Mouse (Mus musculus) forebrain, embryonic 15.5 days (tissue): ENCODE data around the gene Mlx. TPM values are rescaled to one million over a fixed set of nuclear protein-coding genes. Genes with fewer than 3 reads are reported as not detected.

Experiments used
- ATAC-seq: fragments of 200-750 bp; cut with Nextera tagmentation; replicated peaks from 2 replicates; pipeline ENCODE4 v1.8.0; 2017; ENCODE audit warnings: mild to moderate bottlenecking, moderate TSS enrichment, moderate library complexity
- H3K27ac ChIP-seq: fragments of 300-500 bp; sonication (generic); replicated peaks from 2 replicates; pipeline ENCODE4 v1.5.1; 2015; ENCODE audit warnings: mild to moderate bottlenecking, inconsistent platforms
- H3K27me3 ChIP-seq: fragments of 300-500 bp; sonication (generic); 2 replicates; pipeline ENCODE4 v1.6.1; 2015; ENCODE audit warnings: inconsistent platforms
- H3K36me3 ChIP-seq: fragments of 300-500 bp; sonication (generic); 2 replicates; pipeline ENCODE4 v1.6.1; 2015; ENCODE audit warnings: mild to moderate bottlenecking, inconsistent platforms
- H3K4me1 ChIP-seq: fragments of 300-500 bp; sonication (generic); 2 replicates; pipeline ENCODE4 v1.6.1; 2015; ENCODE audit warnings: inconsistent platforms
- H3K4me2 ChIP-seq: fragments of 300-500 bp; sonication (generic); replicated peaks from 2 replicates; pipeline ENCODE4 v1.6.1; 2015; ENCODE audit warnings: mild to moderate bottlenecking, inconsistent platforms
- H3K4me3 ChIP-seq: fragments of 300-500 bp; sonication (generic); 2 replicates; pipeline ENCODE4 v1.5.1; 2015; ENCODE audit warnings: mild to moderate bottlenecking, inconsistent platforms
- H3K9ac ChIP-seq: fragments of 300-500 bp; sonication (generic); replicated peaks from 2 replicates; pipeline ENCODE4 v1.6.1; 2015; ENCODE audit warnings: mild to moderate bottlenecking, inconsistent platforms
- H3K9me3 ChIP-seq: fragments of 300-500 bp; sonication (generic); 2 replicates; pipeline ENCODE4 v1.6.1; 2016; ENCODE audit warnings: inconsistent platforms
- WGBS: fragments of 180-500 bp; shearing (Covaris S2); methylation state at CpG from one replicate; pipeline ENCODE4 v1.1.7; 2015; ENCODE audit warnings: mixed read lengths; 5-methylcytosine and 5-hydroxymethylcytosine counted together
- polyA plus RNA-seq: library from polyadenylated mRNA; unstranded; fragments of >200 nt; fragmentation: Nextera tagmentation; extraction: Ambion mirVana; gene quantifications from 2 replicates; pipeline ENCODE4 v1.2.1, GENCODE M21; 2015

Mlx gene
- polyA plus RNA-seq, 1 experiment from 2014 or later, result 92.9 TPM

- H3K27me3 ChIP-seq, result peaks cover 16% of the 10 kb centered on the region
- no peak overlapping the region for H3K4me2 ChIP-seq
- no peak for ATAC-seq
- no peak overlapping the region for H3K27ac ChIP-seq
- H3K9ac ChIP-seq, result no peak overlapping the region
- WGBS, result 94% methylated on average over 12 of the region's 12 CpGs
- no peaks in the 10 kb centered on the region for H3K9me3 ChIP-seq
- no peak overlapping the region for H3K4me3 ChIP-seq
- peaks cover 13% of the 10 kb centered on the region for H3K36me3 ChIP-seq
- peaks cover 47% of the 10 kb centered on the region for H3K4me1 ChIP-seq
These were observed 2.3 kb upstream of the Mlx start for GRCm38 (mm10) chr11:101084811-101085210.

- no peak for ATAC-seq
- H3K4me1 ChIP-seq, result peaks cover 47% of the 10 kb centered on the region
- no peak overlapping the region for H3K4me2 ChIP-seq
- H3K4me3 ChIP-seq, result no peak overlapping the region
- 94% methylated on average over 18 of the region's 18 CpGs for WGBS
- H3K27me3 ChIP-seq, result peaks cover 6% of the 10 kb centered on the region
- no peak overlapping the region for H3K9ac ChIP-seq
- H3K36me3 ChIP-seq, result peaks cover 23% of the 10 kb centered on the region
- H3K9me3 ChIP-seq, result no peaks in the 10 kb centered on the region
- 0 out of 2 replicates have a peak overlapping the region, but pooled peaks have one; percentile 86 for H3K27ac ChIP-seq
These were observed 1.3 kb upstream of the Mlx start for GRCm38 (mm10) chr11:101085617-101086322.

GRCm38 (mm10) chr11:101086323-101086674 lies 778 bp upstream of the Mlx start:
- no peak for ATAC-seq
- H3K9ac ChIP-seq, result 0 out of 2 replicates have a peak overlapping the region, but pooled peaks have one; percentile 14
- peaks cover 45% of the 10 kb centered on the region for H3K4me1 ChIP-seq
- H3K27me3 ChIP-seq, result peaks cover under 1% of the 10 kb centered on the region; the same call in 1 of the 2 replicates
- peak overlapping the region; percentile 86 for H3K27ac ChIP-seq
- H3K36me3 ChIP-seq, result peaks cover 28% of the 10 kb centered on the region
- peak overlapping the region; percentile 89 for H3K4me2 ChIP-seq
- peak overlapping the region; percentile 73; the same call in 1 of the 2 replicates for H3K4me3 ChIP-seq
- 77% methylated on average over 6 of the region's 6 CpGs for WGBS
- no peaks in the 10 kb centered on the region for H3K9me3 ChIP-seq

- H3K36me3 ChIP-seq, result peaks cover 42% of the 10 kb centered on the region
- ATAC-seq, result no peak
- H3K27ac ChIP-seq, result peak overlapping the region; percentile 86
- peak overlapping the region; percentile 76 for H3K9ac ChIP-seq
- WGBS, result 13% methylated on average over 8 of the region's 8 CpGs
- no peaks in the 10 kb centered on the region for H3K27me3 ChIP-seq
- peak overlapping the region; percentile 73 for H3K4me3 ChIP-seq
- peak overlapping the region; percentile 89 for H3K4me2 ChIP-seq
- H3K9me3 ChIP-seq, result no peaks in the 10 kb centered on the region
- H3K4me1 ChIP-seq, result peaks cover 38% of the 10 kb centered on the region
These were observed 592 bp downstream of the Mlx start for GRCm38 (mm10) chr11:101087682-101088055.

GRCm38 (mm10) chr11:101089931-101090330 lies 2.9 kb downstream of the Mlx start:
- Histone ChIP-seq H3K36me3 (peaks cover 51% of the 10 kb centered on the region), H3K4me3 (no peak overlapping the region), H3K9me3 (no peaks in the 10 kb centered on the region), H3K4me1 (peaks cover 41% of the 10 kb centered on the region), H3K9ac (no peak overlapping the region), H3K27ac (no peak overlapping the region), H3K4me2 (no peak overlapping the region), H3K27me3 (no peaks in the 10 kb centered on the region)
- 92% methylated on average over 1 of the region's 1 CpGs for WGBS
- no peak for ATAC-seq

- no peak; the same call in 1 of the 2 replicates for ATAC-seq
- WGBS, result 0% methylated on average over 18 of the region's 18 CpGs
These were observed 7.8 kb downstream of the Mlx start for GRCm38 (mm10) chr11:101094930-101095313.

GRCm38 (mm10) chr11:101095314-101096024 lies 8.4 kb downstream of the Mlx start, which contains the start of gene Psmc3ip:
TSS of gene Psmc3ip (minus strand) at chr11:101095436.
- peaks cover 19% of the 10 kb centered on the region for H3K4me1 ChIP-seq
- H3K9me3 ChIP-seq, result no peaks in the 10 kb centered on the region
- H3K27me3 ChIP-seq, result no peaks in the 10 kb centered on the region
- WGBS, result under 1% methylated on average over 43 of the region's 43 CpGs
- H3K36me3 ChIP-seq, result peaks cover 68% of the 10 kb centered on the region
- H3K9ac ChIP-seq, result peak within 1 kb of the TSS; percentile 71
- peak; percentile 96 for ATAC-seq
- H3K4me3 ChIP-seq, result peak within 1 kb of the TSS; percentile 90
- H3K4me2 ChIP-seq, result peak within 1 kb of the TSS; percentile 83
- H3K27ac ChIP-seq, result peak within 1 kb of the TSS; percentile 89

More at GRCm38 (mm10) chr11:101094930-101095313, 7.8 kb downstream of the Mlx start:
- Histone ChIP-seq H3K4me1 (peaks cover 19% of the 10 kb centered on the region), H3K4me3 (peak overlapping the region; percentile 90), H3K27ac (peak overlapping the region; percentile 89), H3K9ac (peak overlapping the region; percentile 71), H3K4me2 (peak overlapping the region; percentile 83), H3K36me3 (peaks cover 68% of the 10 kb centered on the region), H3K9me3 (no peaks in the 10 kb centered on the region), H3K27me3 (no peaks in the 10 kb centered on the region)

GRCm38 (mm10) chr11:101098231-101098630 lies 11.2 kb downstream of the Mlx start:
- Histone ChIP-seq H3K4me3 (no peak overlapping the region), H3K4me1 (peaks cover 19% of the 10 kb centered on the region), H3K4me2 (no peak overlapping the region), H3K27ac (no peak overlapping the region), H3K9me3 (no peaks in the 10 kb centered on the region), H3K9ac (no peak overlapping the region), H3K36me3 (peaks cover 56% of the 10 kb centered on the region), H3K27me3 (no peaks in the 10 kb centered on the region)
- 90% methylated on average over 8 of the region's 8 CpGs for WGBS
- no peak for ATAC-seq

GRCm38 (mm10) chr11:101103011-101103410 lies 15.9 kb downstream of the Mlx start:
- 91% methylated on average over 5 of the region's 5 CpGs for WGBS
- H3K4me3 ChIP-seq, result no peak overlapping the region
- ATAC-seq, result no peak
- H3K36me3 ChIP-seq, result peaks cover 52% of the 10 kb centered on the region
- no peaks in the 10 kb centered on the region for H3K27me3 ChIP-seq
- H3K4me2 ChIP-seq, result no peak overlapping the region
- H3K9ac ChIP-seq, result no peak overlapping the region
- no peaks in the 10 kb centered on the region for H3K9me3 ChIP-seq
- no peak overlapping the region for H3K27ac ChIP-seq
- H3K4me1 ChIP-seq, result no peaks in the 10 kb centered on the region

GRCm38 (mm10) chr11:101109351-101109750 lies 22.3 kb downstream of the Mlx start:
- Histone ChIP-seq H3K9me3 (no peaks in the 10 kb centered on the region), H3K4me1 (peaks cover 4% of the 10 kb centered on the region; the same call in 1 of the 2 replicates), H3K27me3 (no peaks in the 10 kb centered on the region), H3K36me3 (peaks cover 13% of the 10 kb centered on the region), H3K4me3 (no peak overlapping the region), H3K27ac (no peak overlapping the region), H3K4me2 (no peak overlapping the region), H3K9ac (no peak overlapping the region)
- 54% methylated on average over 4 of the region's 4 CpGs for WGBS
- no peak for ATAC-seq

GRCm38 (mm10) chr11:101110708-101111107 lies 23.6 kb downstream of the Mlx start:
- Histone ChIP-seq H3K9me3 (no peaks in the 10 kb centered on the region), H3K27me3 (no peaks in the 10 kb centered on the region), H3K36me3 (peaks cover 7% of the 10 kb centered on the region; the same call in 1 of the 2 replicates), H3K4me1 (peaks cover 17% of the 10 kb centered on the region), H3K4me3 (no peak overlapping the region), H3K4me2 (no peak overlapping the region), H3K27ac (no peak overlapping the region), H3K9ac (no peak overlapping the region)
- WGBS, result 75% methylated on average over 5 of the region's 5 CpGs
- ATAC-seq, result no peak

- no peak for ATAC-seq
- Histone ChIP-seq H3K4me2 (no peak overlapping the region), H3K36me3 (peaks cover 6% of the 10 kb centered on the region; the same call in 1 of the 2 replicates), H3K9ac (no peak overlapping the region), H3K9me3 (no peaks in the 10 kb centered on the region), H3K4me3 (no peak overlapping the region), H3K27me3 (no peaks in the 10 kb centered on the region), H3K4me1 (peaks cover 22% of the 10 kb centered on the region), H3K27ac (no peak overlapping the region)
- WGBS, result 87% methylated on average over 4 of the region's 4 CpGs
These were observed 24.1 kb downstream of the Mlx start for GRCm38 (mm10) chr11:101111178-101111577.
